Mouse (Mus musculus): ENCODE measurements around the gene Sbf2. TPM values are rescaled to one million over a fixed set of nuclear protein-coding genes. Genes with fewer than 3 reads are reported as not detected.

Gene Sbf2
- total and polyA plus RNA-seq, 3 experiments: 1.3 to 4.4 TPM; not detected in 1

- no peaks in the 10 kb centered on the region for H3K4me1 ChIP-seq (ENCODE audit: control insufficient read depth in 1 of 2, insufficient read depth in 2 of 2, low read length in 2 of 2)
- no peaks in the 10 kb centered on the region for H3K79me2 ChIP-seq (ENCODE audit: control insufficient read depth, insufficient read depth, low read length, poor library complexity)
- DNase-seq (ENCODE audit: low read depth, low spot score): no peak
- H3K27ac ChIP-seq (ENCODE audit: control insufficient read depth, low read depth, low read length): no peak overlapping the region
- H3K36me3 ChIP-seq (ENCODE audit: control insufficient read depth in 1 of 2, insufficient read depth in 2 of 2, low read length in 2 of 2): no peaks in the 10 kb centered on the region
- no peak overlapping the region for H3K9ac ChIP-seq (ENCODE audit: control insufficient read depth, low read depth, low read length, poor library complexity, severe bottlenecking)
- H3K4me3 ChIP-seq (ENCODE audit: control insufficient read depth in 1 of 2, insufficient read depth in 1 of 2, low read depth in 2 of 2, low read length in 2 of 2): no peak overlapping the region
- TF ChIP-seq MAFK (IDR thresholded peaks at IDR 0.05; ENCODE audit: borderline replicate concordance, low read depth, low read length) (no peak), MYB (IDR thresholded peaks at IDR 0.05; ENCODE audit: low read depth, low read length) (no peak), RCOR1 (IDR thresholded peaks at IDR 0.05; ENCODE audit: low read depth, low read length) (no peak), MEF2A (IDR thresholded peaks at IDR 0.05; ENCODE audit: extremely low read depth, insufficient replicate concordance, low read depth, low read length, poor library complexity, severe bottlenecking) (no peak), TCF12 (IDR thresholded peaks at IDR 0.05; ENCODE audit: low read depth, low read length) (no peak), CHD1 (IDR thresholded peaks at IDR 0.05; ENCODE audit: low read depth, low read length) (no peak), BHLHE40 (IDR thresholded peaks at IDR 0.05; ENCODE audit: borderline replicate concordance, low read depth, low read length) (no peak), ZMIZ1 (IDR thresholded peaks at IDR 0.05; ENCODE audit: low read depth, low read length) (no peak), HCFC1 (IDR thresholded peaks at IDR 0.05; ENCODE audit: low read depth, low read length) (no peak), ZNF384 (IDR thresholded peaks at IDR 0.05; ENCODE audit: low read depth, low read length) (no peak), TBP (IDR thresholded peaks at IDR 0.05; ENCODE audit: low read depth, low read length) (no peak), USF1 (IDR thresholded peaks at IDR 0.05; ENCODE audit: low read depth, low read length) (no peak)
- H3K27me3 ChIP-seq (ENCODE audit: control insufficient read depth in 1 of 2, insufficient read depth in 2 of 2, low read length in 2 of 2): peaks cover 0 to 2% of the 10 kb centered on the region in 2 experiments; a peak in 2 of 4 replicates
- no peaks in the 10 kb centered on the region for H3K9me3 ChIP-seq (replicated peaks; ENCODE audit: insufficient read depth, low read length)
Measured at GRCm38 (mm10) chr7:110325381-110326110, 289.2 kb downstream of the Sbf2 start.

- no peak overlapping the region for H3K9ac ChIP-seq (ENCODE audit: control insufficient read depth, low read depth, low read length, poor library complexity, severe bottlenecking)
- H3K4me3 ChIP-seq (ENCODE audit: control insufficient read depth in 1 of 2, insufficient read depth in 1 of 2, low read depth in 2 of 2, low read length in 2 of 2): no peak overlapping the region
- no peaks in the 10 kb centered on the region for H3K4me1 ChIP-seq (ENCODE audit: control insufficient read depth in 1 of 2, insufficient read depth in 2 of 2, low read length in 2 of 2)
- DNase-seq (ENCODE audit: low read depth, low spot score): no peak
- peaks cover 0 to 2% of the 10 kb centered on the region in 2 experiments; a peak in 2 of 4 replicates for H3K27me3 ChIP-seq (ENCODE audit: control insufficient read depth in 1 of 2, insufficient read depth in 2 of 2, low read length in 2 of 2)
- H3K27ac ChIP-seq (ENCODE audit: control insufficient read depth, low read depth, low read length): no peak overlapping the region
- H3K36me3 ChIP-seq (ENCODE audit: control insufficient read depth in 1 of 2, insufficient read depth in 2 of 2, low read length in 2 of 2): no peaks in the 10 kb centered on the region
- H3K9me3 ChIP-seq (replicated peaks; ENCODE audit: insufficient read depth, low read length): no peaks in the 10 kb centered on the region
- TF ChIP-seq BHLHE40 (IDR thresholded peaks at IDR 0.05; ENCODE audit: borderline replicate concordance, low read depth, low read length) (no peak), ZMIZ1 (IDR thresholded peaks at IDR 0.05; ENCODE audit: low read depth, low read length) (no peak), NRF1 (IDR thresholded peaks at IDR 0.05; ENCODE audit: insufficient read depth, low read depth, low read length, poor library complexity, severe bottlenecking) (no peak), JUND (IDR thresholded peaks at IDR 0.05; ENCODE audit: low read depth, low read length) (no peak), UBTF (IDR thresholded peaks at IDR 0.05; ENCODE audit: borderline replicate concordance, insufficient read depth, low read depth, low read length) (no peak), TCF12 (IDR thresholded peaks at IDR 0.05; ENCODE audit: low read depth, low read length) (no peak)
- no peaks in the 10 kb centered on the region for H3K79me2 ChIP-seq (ENCODE audit: control insufficient read depth, insufficient read depth, low read length, poor library complexity)
Measured at GRCm38 (mm10) chr7:110324852-110325251, 289.9 kb downstream of the Sbf2 start.
